Comparison of ENCODE assay signal across 10 mouse cellular contexts in genomic region chr15:84841925-84842821, GRCm38 (mm10). TPM values are rescaled to one million over a fixed set of nuclear protein-coding genes. Genes with fewer than 3 reads are reported as not detected.
DNase-seq lines count a peak whose midpoint lies in the region; ATAC-seq and TF ChIP-seq lines count a peak whose summit lies in the region.
"Had no signal": no experiment of that assay in that cellular context is flagged by ENCODE, and none has a peak within 500 bp of the region (broad histone marks: within the 10 kb centered on the region; RNA-seq: fewer than 3 reads in every experiment).

No protein-coding gene starts in this region.

- H3K4me2 ChIP-seq in hindbrain, embryonic 15.5 days: 0 out of 2 replicates have a peak overlapping the region, but pooled peaks have one; percentile 23
- peak overlapping the region; percentile 19 for H3K4me2 ChIP-seq in midbrain, embryonic 14.5 days (ENCODE audit: low read length)
- H3K4me2 ChIP-seq in liver, postnatal 0 days (ENCODE audit: low read depth, low read length): no peak overlapping the region
- H3K4me2 ChIP-seq: liver, embryonic 15.5 days had no signal

- no peak for TF ChIP-seq CTCF in liver, postnatal 0 days (IDR thresholded peaks at IDR 0.05; ENCODE audit: low read depth)

- ATAC-seq in hindbrain, embryonic 15.5 days (ENCODE audit: low FRiP score, low read depth): peak; percentile 67; the same call in 1 of the 2 replicates
- no peak for ATAC-seq in midbrain, embryonic 14.5 days (ENCODE audit: low FRiP score, low TSS enrichment)
- no peak for ATAC-seq in liver, postnatal 0 days

- H3K4me3 ChIP-seq in embryonic facial prominence, embryonic 10.5 days: no peak overlapping the region
- no peak overlapping the region for H3K4me3 ChIP-seq in hindbrain, embryonic 15.5 days
- no peak overlapping the region for H3K4me3 ChIP-seq in midbrain, embryonic 14.5 days (replicated peaks; ENCODE audit: low read depth, low read length)
- H3K4me3 ChIP-seq in liver, postnatal 0 days (ENCODE audit: low read depth, low read length): no peak overlapping the region
- H3K4me3 ChIP-seq: liver, embryonic 15.5 days had no signal

- no peak for TF ChIP-seq EP300 in liver, postnatal 0 days (IDR thresholded peaks at IDR 0.05; ENCODE audit: low read depth)

- H3K36me3 ChIP-seq in embryonic facial prominence, embryonic 10.5 days (replicated peaks): peaks cover 5% of the 10 kb centered on the region; the same call in 1 of the 2 replicates
- no peaks in the 10 kb centered on the region for H3K36me3 ChIP-seq in hindbrain, embryonic 15.5 days
- H3K36me3 ChIP-seq in midbrain, embryonic 14.5 days (ENCODE audit: control insufficient read depth, insufficient read depth, low read length): 0 out of 2 replicates have a peak, but pooled peaks cover 3% of the 10 kb centered on the region
- no peaks in the 10 kb centered on the region for H3K36me3 ChIP-seq in liver, postnatal 0 days (replicated peaks; ENCODE audit: insufficient read depth, low read length)
- H3K36me3 ChIP-seq: liver, embryonic 15.5 days had no signal

- H3K27me3 ChIP-seq in embryonic facial prominence, embryonic 10.5 days (replicated peaks; ENCODE audit: low read depth, poor library complexity, severe bottlenecking): no peaks in the 10 kb centered on the region
- H3K27me3 ChIP-seq in hindbrain, embryonic 15.5 days: no peaks in the 10 kb centered on the region
- no peaks in the 10 kb centered on the region for H3K27me3 ChIP-seq in midbrain, embryonic 14.5 days (ENCODE audit: control insufficient read depth, insufficient read depth, low read length)
- H3K27me3 ChIP-seq in liver, postnatal 0 days (ENCODE audit: insufficient read depth, low read length): no peaks in the 10 kb centered on the region
- H3K27me3 ChIP-seq: liver, embryonic 15.5 days had no signal

- peaks cover 51% of the 10 kb centered on the region for H3K4me1 ChIP-seq in embryonic facial prominence, embryonic 10.5 days
- peaks cover 57% of the 10 kb centered on the region for H3K4me1 ChIP-seq in hindbrain, embryonic 15.5 days (replicated peaks)
- peaks cover 37% of the 10 kb centered on the region for H3K4me1 ChIP-seq in midbrain, embryonic 14.5 days (ENCODE audit: control insufficient read depth, insufficient read depth, low read length)
- H3K4me1 ChIP-seq in liver, postnatal 0 days (ENCODE audit: insufficient read depth): no peaks in the 10 kb centered on the region

- intact Hi-C loops in heart, postnatal 25 days (cut with DNase I): no loop called here

- WGBS in embryonic facial prominence, embryonic 10.5 days: 52% methylated on average over 19 of the region's 19 CpGs
- 24% methylated on average over 19 of the region's 19 CpGs for WGBS in hindbrain, embryonic 15.5 days
- WGBS in midbrain, embryonic 14.5 days: 23% methylated on average over 19 of the region's 19 CpGs
- WGBS in liver, postnatal 0 days (ENCODE audit: insufficient replicate concordance): 51% methylated on average over 19 of the region's 19 CpGs

- no peak overlapping the region for H3K27ac ChIP-seq in embryonic facial prominence, embryonic 10.5 days (replicated peaks)
- peak overlapping the region; percentile 30 for H3K27ac ChIP-seq in hindbrain, embryonic 15.5 days (replicated peaks)
- peak overlapping the region; percentile 50; the same call in 1 of the 2 replicates for H3K27ac ChIP-seq in midbrain, embryonic 14.5 days (replicated peaks; ENCODE audit: low read depth, low read length)
- H3K27ac ChIP-seq in liver, postnatal 0 days (ENCODE audit: low read depth): no peak overlapping the region
- H3K27ac ChIP-seq: liver, embryonic 15.5 days had no signal

- no peak overlapping the region for H3K9ac ChIP-seq in hindbrain, embryonic 15.5 days
- H3K9ac ChIP-seq in midbrain, embryonic 14.5 days (replicated peaks; ENCODE audit: low read length): no peak overlapping the region
- no peak overlapping the region for H3K9ac ChIP-seq in liver, postnatal 0 days (replicated peaks)
- H3K9ac ChIP-seq: liver, embryonic 15.5 days had no signal

- no peaks in the 10 kb centered on the region for H3K9me3 ChIP-seq in embryonic facial prominence, embryonic 10.5 days
- no peaks in the 10 kb centered on the region for H3K9me3 ChIP-seq in hindbrain, embryonic 15.5 days
- H3K9me3 ChIP-seq in midbrain, embryonic 14.5 days (ENCODE audit: control insufficient read depth, low read length): no peaks in the 10 kb centered on the region
- no peaks in the 10 kb centered on the region for H3K9me3 ChIP-seq in liver, postnatal 0 days (ENCODE audit: low read length)
- H3K9me3 ChIP-seq: liver, embryonic 15.5 days had no signal

- DNase-seq in MN1 (ENCODE audit: low spot score): peak; percentile 31
- peak; percentile 23 for DNase-seq in embryonic facial prominence, embryonic 10.5 days (ENCODE audit: low spot score)
- peak; percentile 58 for DNase-seq in midbrain, embryonic 14.5 days
- no peak for DNase-seq in heart, postnatal 25 days (ENCODE audit: low spot score)
- no peak for DNase-seq in urinary bladder, adult 18-20 months (ENCODE audit: low spot score in 2 of 2)
- DNase-seq in liver, postnatal 0 days: no peak
- DNase-seq: adrenal gland, postnatal 25 days; kidney, postnatal 25 days had no signal

RNA-seq across cellular contexts. Expression of gene Phf21b, which starts 13.7 kb away (rescaled TPM):
- 2.2 and 4.9 TPM in 2 replicates for polyA plus RNA-seq in embryonic facial prominence, embryonic 10.5 days (2016; fragmentation: Nextera tagmentation; extraction: Ambion mirVana)
- polyA plus RNA-seq in hindbrain, embryonic 15.5 days (2015; fragmentation: Nextera tagmentation; extraction: Ambion mirVana): 4.0 and 4.4 TPM in 2 replicates
- 21.7 and 27.4 TPM in 2 replicates for polyA plus RNA-seq in midbrain, embryonic 14.5 days (2014; fragmentation: Nextera tagmentation; extraction: Ambion mirVana)
- total RNA-seq in heart, postnatal 25 days (2021): 1 to 10 TPM; 1.7 to 2.4 TPM
- polyA plus RNA-seq in liver, postnatal 0 days (2015; fragmentation: Nextera tagmentation; extraction: Ambion mirVana): 0.02 TPM in 1 of 2 replicates, not detected in the other

Comparison
In these comparisons a context has a peak if more than half of its experiments do, and no peak if none do; other contexts are left out.
1. DNase-seq: peak in MN1 (single experiment), embryonic facial prominence, embryonic 10.5 days (single experiment) and midbrain, embryonic 14.5 days (single experiment); none in heart, postnatal 25 days (single experiment), urinary bladder, adult 18-20 months (0 of 2) and liver, postnatal 0 days (single experiment).
2. H3K27ac ChIP-seq: peak in hindbrain, embryonic 15.5 days (single experiment) and midbrain, embryonic 14.5 days (single experiment); none in embryonic facial prominence, embryonic 10.5 days (single experiment) and liver, postnatal 0 days (single experiment).